Mouse (Mus musculus): ENCODE measurements around the gene Diaph3. TPM values are rescaled to one million over a fixed set of nuclear protein-coding genes. Genes with fewer than 3 reads are reported as not detected.

Diaph3 gene
- polyA plus RNA-seq, 1 experiment from 2014 or later = 3.6 TPM

DNA sequence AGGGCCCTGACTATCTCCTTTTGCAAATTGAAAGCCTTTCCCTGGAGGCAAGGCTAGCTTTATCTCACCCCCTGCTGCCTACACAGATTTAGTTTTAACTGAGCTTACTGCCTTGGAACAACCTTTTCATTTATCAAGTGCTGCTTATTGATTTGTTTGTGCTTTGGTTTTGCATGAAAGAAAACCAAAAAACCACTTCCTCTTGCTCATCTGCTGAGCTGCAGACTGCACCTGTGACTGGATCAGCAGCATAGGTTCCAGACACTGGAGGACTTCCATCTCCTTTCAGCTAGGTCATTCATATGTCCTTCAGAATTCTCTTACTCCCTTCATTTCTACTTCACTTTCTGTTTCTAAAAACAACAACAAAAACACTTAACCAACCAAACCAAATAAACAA is 459.1 kb downstream of the Diaph3 start:
- H3K36me3 ChIP-seq (ENCODE audit: control insufficient read depth, insufficient read depth, low read length) = no peaks in the 10 kb centered on the region
- ATAC-seq = no peak
- H3K4me1 ChIP-seq (ENCODE audit: control insufficient read depth, insufficient read depth, low read length) = peaks cover 15% of the 10 kb centered on the region
- no peak overlapping the region for H3K4me3 ChIP-seq (ENCODE audit: low read depth, low read length)
- no peak overlapping the region for H3K9ac ChIP-seq (ENCODE audit: low read depth, low read length)
- no peak overlapping the region for H3K4me2 ChIP-seq (ENCODE audit: low read length)
- H3K27ac ChIP-seq (ENCODE audit: low read length) = no peak overlapping the region
- H3K27me3 ChIP-seq (ENCODE audit: control insufficient read depth, insufficient read depth, low read depth, low read length) = no peaks in the 10 kb centered on the region
- no peaks in the 10 kb centered on the region for H3K9me3 ChIP-seq (replicated peaks; ENCODE audit: control insufficient read depth, low read length, poor library complexity, severe bottlenecking)

DNA sequence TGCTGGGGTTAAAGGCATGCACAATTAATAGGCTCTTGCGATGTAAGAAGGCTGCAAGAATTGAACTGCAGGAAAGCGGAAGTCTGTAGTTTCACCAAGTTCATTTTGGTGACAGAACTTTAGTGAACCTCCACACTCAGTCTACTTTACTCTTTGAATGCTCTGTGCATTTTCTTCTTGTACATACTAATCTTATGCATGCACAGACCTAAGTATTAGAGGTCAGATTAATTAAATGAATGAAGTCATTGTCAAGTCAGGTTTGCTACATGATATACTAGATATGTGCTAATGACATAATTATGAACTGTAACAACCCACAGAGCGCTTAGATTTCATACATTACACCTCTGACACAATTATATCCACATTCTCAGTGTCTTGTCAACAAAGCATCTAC is 462.0 kb downstream of the Diaph3 start:
- Histone ChIP-seq H3K36me3 (ENCODE audit: control insufficient read depth, insufficient read depth, low read length) (no peaks in the 10 kb centered on the region), H3K4me2 (ENCODE audit: low read length) (no peak overlapping the region), H3K9me3 (replicated peaks; ENCODE audit: control insufficient read depth, low read length, poor library complexity, severe bottlenecking) (no peaks in the 10 kb centered on the region), H3K4me3 (ENCODE audit: low read depth, low read length) (no peak overlapping the region), H3K9ac (ENCODE audit: low read depth, low read length) (no peak overlapping the region), H3K27ac (ENCODE audit: low read length) (no peak overlapping the region), H3K27me3 (ENCODE audit: control insufficient read depth, insufficient read depth, low read depth, low read length) (no peaks in the 10 kb centered on the region), H3K4me1 (ENCODE audit: control insufficient read depth, insufficient read depth, low read length) (peaks cover 11% of the 10 kb centered on the region)
- 96% methylated on average over 3 of the region's 3 CpGs for WGBS
- no peak for ATAC-seq

DNA sequence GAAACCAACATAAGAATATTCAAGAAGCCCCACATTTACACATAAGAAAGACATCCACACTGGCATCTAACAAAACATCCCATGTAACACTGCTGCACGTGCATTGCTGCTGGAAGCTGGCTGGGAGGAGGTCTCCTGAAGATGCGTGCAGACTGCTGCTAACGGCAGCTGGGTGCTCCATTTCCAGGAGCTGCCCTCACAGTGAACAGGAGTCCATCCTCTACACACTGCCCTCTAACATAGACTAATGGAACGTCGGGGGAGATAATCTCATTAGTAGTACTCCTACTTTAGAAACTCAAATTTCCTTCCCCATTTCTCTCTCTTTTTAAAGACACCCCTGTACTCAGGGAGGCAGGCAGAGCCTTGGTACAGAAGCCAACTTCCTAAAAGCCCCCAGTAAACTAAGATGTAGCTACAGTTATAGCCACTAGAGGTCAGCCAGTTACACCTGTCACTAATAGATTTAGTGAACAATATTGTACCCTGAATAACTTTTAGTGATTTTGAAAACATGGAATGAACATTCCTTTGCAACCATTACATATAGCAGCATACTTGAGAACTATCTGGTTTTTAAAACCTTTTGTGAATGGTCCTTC is 462.8 kb downstream of the Diaph3 start:
- H3K27ac ChIP-seq (ENCODE audit: low read length) = no peak overlapping the region
- H3K9me3 ChIP-seq (replicated peaks; ENCODE audit: control insufficient read depth, low read length, poor library complexity, severe bottlenecking) = no peaks in the 10 kb centered on the region
- no peak overlapping the region for H3K9ac ChIP-seq (ENCODE audit: low read depth, low read length)
- no peaks in the 10 kb centered on the region for H3K36me3 ChIP-seq (ENCODE audit: control insufficient read depth, insufficient read depth, low read length)
- no peak overlapping the region for H3K4me3 ChIP-seq (ENCODE audit: low read depth, low read length)
- H3K4me1 ChIP-seq (ENCODE audit: control insufficient read depth, insufficient read depth, low read length) = peaks cover 11% of the 10 kb centered on the region
- ATAC-seq = peak; percentile 57; the same call in 1 of the 2 replicates
- WGBS = 38% methylated on average over 5 of the region's 5 CpGs
- no peaks in the 10 kb centered on the region for H3K27me3 ChIP-seq (ENCODE audit: control insufficient read depth, insufficient read depth, low read depth, low read length)
- H3K4me2 ChIP-seq (ENCODE audit: low read length) = no peak overlapping the region

DNA sequence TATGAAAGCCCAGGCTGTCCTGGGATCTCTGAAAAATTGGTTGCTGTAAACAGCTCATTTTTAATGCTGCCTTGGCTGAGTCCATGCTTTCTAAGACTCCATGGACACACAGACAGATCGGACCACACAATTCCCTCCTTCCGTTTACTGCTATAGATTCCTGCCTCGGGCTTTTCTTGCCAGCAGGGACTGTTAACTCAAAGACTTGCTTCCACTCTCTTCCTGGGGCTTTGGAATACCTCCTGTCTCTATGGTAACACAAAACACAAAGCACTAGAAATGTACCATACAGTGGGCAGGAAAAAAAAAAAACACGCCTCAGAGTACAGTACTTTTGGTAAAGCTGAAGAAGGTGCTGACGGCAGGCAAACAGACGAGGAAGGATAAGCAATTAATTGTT is 464.0 kb downstream of the Diaph3 start:
- Histone ChIP-seq H3K4me2 (ENCODE audit: low read length) (peak overlapping the region; percentile 28), H3K27ac (ENCODE audit: low read length) (peak overlapping the region; percentile 60), H3K4me3 (ENCODE audit: low read depth, low read length) (no peak overlapping the region), H3K27me3 (ENCODE audit: control insufficient read depth, insufficient read depth, low read depth, low read length) (no peaks in the 10 kb centered on the region), H3K4me1 (ENCODE audit: control insufficient read depth, insufficient read depth, low read length) (peaks cover 11% of the 10 kb centered on the region), H3K36me3 (ENCODE audit: control insufficient read depth, insufficient read depth, low read length) (no peaks in the 10 kb centered on the region), H3K9ac (ENCODE audit: low read depth, low read length) (0 out of 2 replicates have a peak overlapping the region, but pooled peaks have one; percentile 6), H3K9me3 (replicated peaks; ENCODE audit: control insufficient read depth, low read length, poor library complexity, severe bottlenecking) (no peaks in the 10 kb centered on the region)
- peak; percentile 80 for ATAC-seq
- WGBS = 7% methylated on average over 6 of the region's 6 CpGs

DNA sequence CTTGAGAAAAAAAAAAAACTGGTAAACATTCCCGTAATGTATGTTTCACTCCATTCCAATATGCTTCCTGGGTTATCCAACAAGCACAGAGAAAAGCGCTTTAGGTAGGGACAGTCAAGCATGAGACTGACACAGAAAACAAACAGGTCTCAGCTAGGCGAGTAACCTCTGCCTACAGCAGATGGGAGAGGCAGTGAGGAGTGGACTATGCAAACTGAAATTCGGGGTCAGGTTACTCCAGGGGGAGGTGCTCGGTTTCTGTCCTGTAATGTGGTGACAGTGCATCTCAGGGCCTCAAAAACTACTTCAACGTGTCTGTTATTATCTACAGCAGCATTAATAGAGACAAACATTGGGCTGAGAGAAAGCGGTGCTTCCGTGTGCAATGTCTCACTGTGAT is 465.7 kb downstream of the Diaph3 start:
- Histone ChIP-seq H3K4me2 (ENCODE audit: low read length) (no peak overlapping the region), H3K27ac (ENCODE audit: low read length) (no peak overlapping the region), H3K9me3 (replicated peaks; ENCODE audit: control insufficient read depth, low read length, poor library complexity, severe bottlenecking) (no peaks in the 10 kb centered on the region), H3K4me3 (ENCODE audit: low read depth, low read length) (no peak overlapping the region), H3K9ac (ENCODE audit: low read depth, low read length) (no peak overlapping the region), H3K4me1 (ENCODE audit: control insufficient read depth, insufficient read depth, low read length) (peaks cover 11% of the 10 kb centered on the region), H3K36me3 (ENCODE audit: control insufficient read depth, insufficient read depth, low read length) (no peaks in the 10 kb centered on the region), H3K27me3 (ENCODE audit: control insufficient read depth, insufficient read depth, low read depth, low read length) (no peaks in the 10 kb centered on the region)
- WGBS = 73% methylated on average over 8 of the region's 8 CpGs
- ATAC-seq = no peak

DNA sequence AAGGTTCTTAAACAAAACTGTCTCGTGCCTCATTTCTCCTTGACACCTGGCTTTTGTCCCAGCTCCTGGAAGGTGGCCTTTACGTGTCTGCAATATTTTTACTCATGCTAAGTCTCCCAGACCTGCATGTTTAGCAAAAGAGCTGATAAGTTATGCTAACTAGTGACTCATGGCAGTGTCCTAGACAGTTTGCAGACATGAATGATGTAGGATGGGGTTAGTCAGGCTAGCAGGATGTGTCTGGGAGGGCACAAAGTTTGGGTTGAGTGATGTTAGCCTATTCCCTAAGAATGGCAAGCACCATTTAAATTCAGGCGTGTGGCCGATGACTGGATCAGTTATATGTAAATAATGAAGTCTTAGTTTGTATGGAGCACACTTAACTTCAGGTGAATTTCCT is 478.2 kb downstream of the Diaph3 start:
- no peak overlapping the region for H3K4me2 ChIP-seq (ENCODE audit: low read length)
- no peak overlapping the region for H3K4me3 ChIP-seq (ENCODE audit: low read depth, low read length)
- ATAC-seq = no peak
- H3K9me3 ChIP-seq (replicated peaks; ENCODE audit: control insufficient read depth, low read length, poor library complexity, severe bottlenecking) = no peaks in the 10 kb centered on the region
- no peak overlapping the region for H3K9ac ChIP-seq (ENCODE audit: low read depth, low read length)
- no peaks in the 10 kb centered on the region for H3K27me3 ChIP-seq (ENCODE audit: control insufficient read depth, insufficient read depth, low read depth, low read length)
- WGBS = 87% methylated on average over 4 of the region's 4 CpGs
- H3K4me1 ChIP-seq (ENCODE audit: control insufficient read depth, insufficient read depth, low read length) = no peaks in the 10 kb centered on the region
- no peak overlapping the region for H3K27ac ChIP-seq (ENCODE audit: low read length)
- H3K36me3 ChIP-seq (ENCODE audit: control insufficient read depth, insufficient read depth, low read length) = no peaks in the 10 kb centered on the region

DNA sequence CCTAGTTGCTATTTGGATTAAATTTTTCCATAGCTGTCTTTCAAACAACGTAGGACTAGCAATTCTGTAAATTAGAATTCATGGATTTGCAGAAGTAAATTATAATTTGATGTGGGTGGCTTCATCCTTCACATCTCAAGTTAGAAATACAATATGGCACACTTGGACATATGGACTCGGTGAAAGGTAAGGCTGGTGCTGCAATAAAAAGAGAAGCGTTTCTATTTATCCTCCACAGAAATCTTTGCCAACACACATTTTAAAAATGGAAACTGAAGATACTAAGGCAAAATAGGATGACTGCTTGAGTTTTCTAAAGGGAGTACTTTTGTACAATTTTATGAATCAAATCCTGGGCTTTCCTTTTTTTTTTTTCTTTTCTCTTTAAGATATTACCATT is 480.5 kb downstream of the Diaph3 start:
- Histone ChIP-seq H3K4me1 (ENCODE audit: control insufficient read depth, insufficient read depth, low read length) (0 out of 2 replicates have a peak, but pooled peaks cover 2% of the 10 kb centered on the region), H3K27me3 (ENCODE audit: control insufficient read depth, insufficient read depth, low read depth, low read length) (no peaks in the 10 kb centered on the region), H3K4me2 (ENCODE audit: low read length) (no peak overlapping the region), H3K4me3 (ENCODE audit: low read depth, low read length) (no peak overlapping the region), H3K36me3 (ENCODE audit: control insufficient read depth, insufficient read depth, low read length) (no peaks in the 10 kb centered on the region), H3K9ac (ENCODE audit: low read depth, low read length) (no peak overlapping the region), H3K9me3 (replicated peaks; ENCODE audit: control insufficient read depth, low read length, poor library complexity, severe bottlenecking) (no peaks in the 10 kb centered on the region), H3K27ac (ENCODE audit: low read length) (no peak overlapping the region)
- ATAC-seq = no peak
- 92% methylated on average over 3 of the region's 3 CpGs for WGBS

DNA sequence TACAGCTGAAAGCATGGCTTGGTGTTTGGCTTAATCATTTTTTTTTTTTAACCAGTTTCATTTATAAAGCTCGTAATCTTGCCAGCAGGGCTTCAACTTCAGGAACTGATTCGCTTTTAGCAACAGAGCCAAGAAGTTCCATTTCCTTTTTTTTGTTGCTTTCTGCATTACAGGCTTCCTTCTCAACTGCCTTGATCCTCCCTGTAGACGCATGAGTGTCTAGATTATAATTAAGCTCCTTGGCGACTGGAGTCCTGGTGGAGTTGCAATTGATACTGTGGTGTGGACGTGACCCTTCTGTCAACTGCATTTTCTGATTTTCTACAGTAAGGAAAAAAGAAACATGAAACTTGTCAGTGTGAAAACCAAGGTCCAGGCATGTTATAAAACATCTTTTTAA is 484.8 kb downstream of the Diaph3 start:
- no peak overlapping the region for H3K4me2 ChIP-seq (ENCODE audit: low read length)
- no peak overlapping the region for H3K27ac ChIP-seq (ENCODE audit: low read length)
- no peaks in the 10 kb centered on the region for H3K27me3 ChIP-seq (ENCODE audit: control insufficient read depth, insufficient read depth, low read depth, low read length)
- ATAC-seq = no peak
- H3K4me3 ChIP-seq (ENCODE audit: low read depth, low read length) = no peak overlapping the region
- H3K9me3 ChIP-seq (replicated peaks; ENCODE audit: control insufficient read depth, low read length, poor library complexity, severe bottlenecking) = no peaks in the 10 kb centered on the region
- H3K36me3 ChIP-seq (ENCODE audit: control insufficient read depth, insufficient read depth, low read length) = no peaks in the 10 kb centered on the region
- WGBS = 57% methylated on average over 5 of the region's 5 CpGs
- 0 out of 2 replicates have a peak, but pooled peaks cover 2% of the 10 kb centered on the region for H3K4me1 ChIP-seq (ENCODE audit: control insufficient read depth, insufficient read depth, low read length)
- no peak overlapping the region for H3K9ac ChIP-seq (ENCODE audit: low read depth, low read length)

DNA sequence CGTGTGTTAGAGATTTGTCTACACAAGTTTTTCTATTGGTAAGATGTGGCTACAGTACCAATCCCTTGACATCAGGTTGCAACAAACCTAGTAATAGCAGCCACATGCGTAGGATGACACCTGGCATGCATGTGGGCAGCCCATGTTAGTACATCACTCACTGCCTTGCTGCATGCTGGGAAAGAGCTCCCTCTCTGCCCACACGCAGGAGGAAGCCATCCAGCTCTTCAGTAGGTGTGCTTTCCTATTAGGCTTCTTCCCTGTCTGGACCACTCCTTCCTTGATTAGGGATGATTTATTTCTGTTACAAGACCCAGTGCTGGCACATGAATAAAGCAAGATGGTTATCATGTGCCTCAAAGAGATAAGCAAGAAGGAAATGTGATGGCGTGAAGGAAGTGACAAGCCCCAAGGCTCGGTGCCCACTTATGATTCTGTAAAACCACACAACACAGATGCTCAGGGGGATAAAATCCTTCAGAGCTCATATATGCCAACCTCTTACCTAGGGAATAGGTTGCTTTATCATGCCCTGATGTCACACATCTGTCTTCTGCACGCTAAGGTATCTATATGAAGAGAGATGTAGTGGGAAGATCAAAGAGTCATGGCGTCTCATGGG is 494.4 kb downstream of the Diaph3 start:
- Histone ChIP-seq H3K9ac (ENCODE audit: low read depth, low read length) (no peak overlapping the region), H3K36me3 (ENCODE audit: control insufficient read depth, insufficient read depth, low read length) (no peaks in the 10 kb centered on the region), H3K27ac (ENCODE audit: low read length) (no peak overlapping the region), H3K9me3 (replicated peaks; ENCODE audit: control insufficient read depth, low read length, poor library complexity, severe bottlenecking) (no peaks in the 10 kb centered on the region), H3K4me2 (ENCODE audit: low read length) (no peak overlapping the region), H3K27me3 (ENCODE audit: control insufficient read depth, insufficient read depth, low read depth, low read length) (no peaks in the 10 kb centered on the region), H3K4me1 (ENCODE audit: control insufficient read depth, insufficient read depth, low read length) (peaks cover 6% of the 10 kb centered on the region; the same call in 1 of the 2 replicates), H3K4me3 (ENCODE audit: low read depth, low read length) (no peak overlapping the region)
- 88% methylated on average over 7 of the region's 7 CpGs for WGBS
- no peak for ATAC-seq

Measured in midbrain, embryonic 16.5 days (tissue).